Mouse (Mus musculus) hindbrain, embryonic 16.5 days (tissue): ENCODE data around the gene Slc26a8. TPM values are rescaled to one million over a fixed set of nuclear protein-coding genes. Genes with fewer than 3 reads are reported as not detected.
A peak's percentile ranks its signal among the peaks of the same experiment; 100 is the strongest.

ENCODE experiments used
- ATAC-seq: fragments of 200-750 bp; cut with Nextera tagmentation; 2 replicates; pipeline ENCODE4 v1.8.0; 2017; ENCODE audit warnings: moderate TSS enrichment, moderate library complexity
- H3K27ac ChIP-seq: fragments of 300-500 bp; sonication (generic); 2 replicates; pipeline ENCODE4 v1.5.1; 2014; ENCODE audit warnings: low read depth, mild to moderate bottlenecking, control low read depth, low read length, moderate library complexity
- H3K27me3 ChIP-seq: fragments of 300-500 bp; sonication (generic); replicated peaks from 2 replicates; pipeline ENCODE4 v1.6.1; 2014; ENCODE audit warnings: low read length; ENCODE audit not compliant: control insufficient read depth, insufficient read depth
- H3K36me3 ChIP-seq: fragments of 300-500 bp; sonication (generic); 2 replicates; pipeline ENCODE4 v1.6.1; 2014; ENCODE audit warnings: mild to moderate bottlenecking, low read length, moderate library complexity, mixed read lengths; ENCODE audit not compliant: control insufficient read depth, insufficient read depth
- H3K4me1 ChIP-seq: fragments of 300-500 bp; sonication (generic); 2 replicates; pipeline ENCODE4 v1.6.1; 2014; ENCODE audit warnings: low read depth, low read length; ENCODE audit not compliant: control insufficient read depth, insufficient read depth
- H3K4me2 ChIP-seq: fragments of 300-500 bp; sonication (generic); 2 replicates; pipeline ENCODE4 v1.6.1; 2014; ENCODE audit warnings: mild to moderate bottlenecking, low read length, control low read depth, moderate library complexity
- H3K4me3 ChIP-seq: fragments of 300-500 bp; sonication (generic); 2 replicates; pipeline ENCODE4 v1.5.1; 2014; ENCODE audit warnings: mild to moderate bottlenecking, low read length, control low read depth, moderate library complexity
- H3K9ac ChIP-seq: fragments of 300-500 bp; sonication (generic); 2 replicates; pipeline ENCODE4 v1.6.1; 2014; ENCODE audit warnings: low read depth, mild to moderate bottlenecking, control low read depth, low read length, moderate library complexity
- H3K9me3 ChIP-seq: fragments of 300-500 bp; sonication (generic); 2 replicates; pipeline ENCODE4 v1.6.1; 2014; ENCODE audit warnings: mild to moderate bottlenecking, low read length, moderate library complexity; ENCODE audit not compliant: control insufficient read depth
- WGBS: fragments of 180-500 bp; shearing (Covaris S2); extraction: QIAGEN DNeasy Blood & Tissue Kit; methylation state at CpG from one replicate; pipeline ENCODE4 v1.1.7; 2014; 5-methylcytosine and 5-hydroxymethylcytosine counted together
- polyA plus RNA-seq: library from polyadenylated mRNA; unstranded; fragments of >200 nt; fragmentation: Nextera tagmentation; extraction: Ambion mirVana; gene quantifications from 2 replicates; pipeline ENCODE4 v1.2.1, GENCODE M21; 2015

Slc26a8 gene
- polyA plus RNA-seq, 1 experiment from 2014 or later = 1.4 TPM

DNA sequence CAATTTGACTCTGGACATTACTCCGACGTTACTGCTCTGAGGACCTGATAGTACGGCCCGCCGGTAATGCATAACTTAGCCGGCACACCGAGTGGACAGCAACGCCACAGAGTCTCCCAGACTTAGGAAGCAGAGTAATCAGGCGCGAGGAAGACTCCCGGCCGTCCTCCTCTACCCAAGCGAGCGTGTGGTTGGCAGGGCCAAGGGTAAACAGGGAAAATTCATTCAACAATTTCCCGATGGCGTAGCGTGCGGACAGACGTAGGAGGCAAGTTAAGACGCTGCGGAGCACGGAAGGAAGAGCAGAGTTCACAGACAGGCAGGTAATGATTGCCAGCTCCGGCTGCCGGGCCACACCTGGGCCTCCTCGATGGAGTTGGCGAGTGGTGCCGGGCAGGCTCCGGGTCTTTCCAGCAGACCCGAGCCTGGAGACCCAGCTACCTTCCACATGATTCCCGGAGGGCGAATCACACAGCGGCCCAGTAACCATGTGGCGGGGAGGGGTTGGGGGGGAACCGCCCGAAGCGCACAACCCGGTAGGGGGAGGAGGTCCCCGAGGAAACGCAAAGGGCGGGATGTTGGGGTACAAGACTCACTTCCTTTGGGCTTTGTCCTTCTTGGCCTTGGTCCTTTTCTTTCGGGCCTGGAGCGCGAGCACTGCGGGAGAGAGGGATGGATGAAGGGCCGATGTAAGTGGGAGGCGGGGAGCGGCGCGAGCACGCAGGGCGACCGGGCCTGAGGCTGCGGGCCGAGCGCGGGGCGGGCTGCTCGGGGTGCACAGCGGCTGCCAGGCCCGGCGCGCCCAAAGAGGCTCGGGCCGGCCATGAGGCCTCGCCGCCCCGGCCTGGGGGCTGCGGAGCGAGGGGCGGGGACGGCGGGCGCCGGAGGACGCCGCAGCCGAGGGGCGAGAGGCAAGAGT is 68.4 kb downstream of the Slc26a8 start:
- Histone ChIP-seq H3K9ac (peak overlapping the region; percentile 98), H3K27ac (peak overlapping the region; percentile 91), H3K4me3 (peak overlapping the region; percentile 88), H3K4me2 (peak overlapping the region; percentile 81), H3K36me3 (no peaks in the 10 kb centered on the region), H3K9me3 (no peaks in the 10 kb centered on the region), H3K27me3 (no peaks in the 10 kb centered on the region), H3K4me1 (peaks cover 17% of the 10 kb centered on the region)
- WGBS = under 1% methylated on average over 60 of the region's 78 CpGs
- ATAC-seq = peak; percentile 77

DNA sequence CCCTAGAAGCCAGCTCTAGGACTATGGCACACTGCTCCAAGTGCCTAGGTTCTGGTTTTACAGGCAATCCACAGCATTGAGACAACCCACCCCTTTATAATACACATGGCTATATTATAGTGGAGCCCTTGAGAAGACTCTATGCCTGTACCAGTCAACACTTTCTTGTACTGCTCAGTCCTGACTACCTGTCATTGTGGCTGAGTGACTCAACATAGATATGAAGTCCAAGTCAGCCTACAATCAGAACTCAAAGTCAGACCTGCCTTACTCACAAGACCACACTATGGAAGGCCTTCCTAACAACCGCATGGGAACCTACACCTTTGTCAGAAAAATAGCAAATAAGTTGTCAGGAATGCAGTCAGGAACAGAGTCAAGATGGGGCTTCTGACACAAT is 71.3 kb downstream of the Slc26a8 start:
- no peak overlapping the region for H3K9ac ChIP-seq
- H3K27ac ChIP-seq = no peak overlapping the region
- WGBS = 91% methylated on average over 1 of the region's 1 CpGs
- H3K9me3 ChIP-seq = no peaks in the 10 kb centered on the region
- H3K36me3 ChIP-seq = no peaks in the 10 kb centered on the region; the same call in 1 of the 2 replicates
- no peak overlapping the region for H3K4me2 ChIP-seq
- no peak for ATAC-seq
- H3K4me3 ChIP-seq = no peak overlapping the region
- H3K4me1 ChIP-seq = peaks cover 17% of the 10 kb centered on the region
- H3K27me3 ChIP-seq = no peaks in the 10 kb centered on the region

DNA sequence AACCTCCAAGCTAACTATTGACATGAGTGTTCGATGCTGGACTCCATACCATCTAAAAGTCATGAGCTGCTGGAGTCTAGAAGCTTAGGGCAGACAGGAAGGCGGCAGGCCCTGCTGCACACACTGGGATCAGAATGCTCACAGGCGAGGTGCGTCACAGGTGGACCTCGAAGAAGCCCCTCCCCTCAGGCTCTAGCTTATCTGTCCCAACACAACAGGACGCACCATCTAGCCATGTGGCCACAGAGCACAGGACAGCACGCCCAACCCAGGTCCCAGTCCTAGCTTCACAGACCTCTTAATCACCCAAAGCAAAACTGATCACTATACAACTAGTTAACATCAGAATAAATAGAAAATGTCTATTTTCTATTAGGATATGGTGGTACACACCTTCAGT is 71.9 kb downstream of the Slc26a8 start:
- no peak for ATAC-seq
- no peaks in the 10 kb centered on the region for H3K27me3 ChIP-seq
- no peaks in the 10 kb centered on the region for H3K9me3 ChIP-seq
- H3K4me1 ChIP-seq = peaks cover 17% of the 10 kb centered on the region
- H3K4me2 ChIP-seq = no peak overlapping the region
- H3K4me3 ChIP-seq = no peak overlapping the region
- 87% methylated on average over 7 of the region's 7 CpGs for WGBS
- H3K36me3 ChIP-seq = no peaks in the 10 kb centered on the region; the same call in 1 of the 2 replicates
- no peak overlapping the region for H3K9ac ChIP-seq
- H3K27ac ChIP-seq = no peak overlapping the region

DNA sequence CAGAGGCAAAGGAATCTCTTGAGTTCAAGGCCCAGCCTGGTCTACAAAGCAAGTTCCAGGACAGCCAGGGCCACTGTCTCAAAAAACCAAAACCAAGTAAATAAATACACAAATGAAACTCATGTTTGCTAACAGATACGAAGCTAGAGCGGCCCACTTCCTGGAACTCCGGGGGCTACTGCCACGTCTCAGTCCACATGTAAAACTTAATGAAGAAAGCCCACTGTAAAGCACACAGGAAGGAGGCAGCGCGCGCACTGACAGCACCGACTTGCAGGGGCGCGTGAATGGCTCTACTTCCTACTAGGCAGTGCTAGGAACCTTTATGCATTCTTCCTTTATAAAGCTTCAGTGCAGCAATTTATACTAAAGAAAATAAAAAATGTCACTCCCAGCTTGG is 72.4 kb downstream of the Slc26a8 start:
- Histone ChIP-seq H3K9me3 (no peaks in the 10 kb centered on the region), H3K9ac (no peak overlapping the region), H3K4me1 (peaks cover 16% of the 10 kb centered on the region), H3K4me3 (no peak overlapping the region), H3K27me3 (no peaks in the 10 kb centered on the region), H3K36me3 (no peaks in the 10 kb centered on the region; the same call in 1 of the 2 replicates), H3K27ac (no peak overlapping the region), H3K4me2 (no peak overlapping the region)
- no peak for ATAC-seq
- WGBS = 92% methylated on average over 10 of the region's 10 CpGs

DNA sequence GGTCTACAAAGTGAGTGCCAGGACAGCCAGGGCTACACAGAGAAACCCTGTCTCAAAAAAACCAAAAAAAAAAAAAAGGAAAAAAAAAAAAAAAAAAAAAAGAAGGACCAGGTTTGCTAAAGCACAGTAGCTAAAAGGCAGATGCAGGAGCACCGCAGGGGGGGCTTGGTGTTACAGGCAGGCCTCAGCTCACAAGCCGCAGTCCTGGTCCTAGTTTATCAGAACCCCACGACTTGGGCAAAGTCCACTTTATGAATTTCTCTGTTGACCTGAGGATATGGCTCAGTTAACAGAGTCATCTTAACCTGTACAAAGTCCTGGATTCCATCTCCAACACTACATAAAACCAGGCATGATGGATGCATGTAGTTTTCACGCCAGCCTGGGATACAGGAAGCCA is 74.7 kb downstream of the Slc26a8 start:
- no peak for ATAC-seq
- WGBS = 96% methylated on average over 4 of the region's 4 CpGs

DNA sequence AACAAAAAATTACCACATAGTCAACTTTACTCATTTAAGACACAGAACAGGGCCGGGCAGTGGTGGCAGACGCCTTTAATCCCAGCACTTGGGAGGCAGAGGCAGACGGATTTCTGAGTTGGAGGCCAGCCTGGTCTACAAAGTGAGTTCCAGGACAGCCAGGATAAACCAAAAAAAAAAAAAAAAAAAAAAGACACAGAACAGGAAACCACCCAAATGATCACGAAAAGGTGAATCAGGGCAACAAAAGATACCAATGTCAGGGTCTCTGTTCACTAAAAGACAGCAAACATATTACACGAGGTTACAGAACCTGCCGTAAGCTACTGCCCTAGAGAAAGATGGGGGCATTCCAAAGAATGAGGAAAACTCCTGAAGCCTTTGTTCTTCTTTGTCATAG is 76.9 kb downstream of the Slc26a8 start:
- ATAC-seq = no peak
- H3K27me3 ChIP-seq = no peaks in the 10 kb centered on the region
- no peaks in the 10 kb centered on the region for H3K9me3 ChIP-seq
- H3K4me1 ChIP-seq = no peaks in the 10 kb centered on the region
- H3K9ac ChIP-seq = no peak overlapping the region
- no peak overlapping the region for H3K27ac ChIP-seq
- no peak overlapping the region for H3K4me3 ChIP-seq
- H3K4me2 ChIP-seq = no peak overlapping the region
- H3K36me3 ChIP-seq = peaks cover 4% of the 10 kb centered on the region; the same call in 1 of the 2 replicates
- 92% methylated on average over 6 of the region's 6 CpGs for WGBS

More for the DNA sequence above, 74.7 kb downstream of the Slc26a8 start:
- no peaks in the 10 kb centered on the region for H3K27me3 ChIP-seq
- H3K4me2 ChIP-seq = no peak overlapping the region
- H3K27ac ChIP-seq = no peak overlapping the region
- H3K36me3 ChIP-seq = no peaks in the 10 kb centered on the region; the same call in 1 of the 2 replicates
- H3K4me3 ChIP-seq = no peak overlapping the region
- no peaks in the 10 kb centered on the region for H3K9me3 ChIP-seq
- H3K4me1 ChIP-seq = peaks cover 3% of the 10 kb centered on the region
- H3K9ac ChIP-seq = no peak overlapping the region

DNA sequence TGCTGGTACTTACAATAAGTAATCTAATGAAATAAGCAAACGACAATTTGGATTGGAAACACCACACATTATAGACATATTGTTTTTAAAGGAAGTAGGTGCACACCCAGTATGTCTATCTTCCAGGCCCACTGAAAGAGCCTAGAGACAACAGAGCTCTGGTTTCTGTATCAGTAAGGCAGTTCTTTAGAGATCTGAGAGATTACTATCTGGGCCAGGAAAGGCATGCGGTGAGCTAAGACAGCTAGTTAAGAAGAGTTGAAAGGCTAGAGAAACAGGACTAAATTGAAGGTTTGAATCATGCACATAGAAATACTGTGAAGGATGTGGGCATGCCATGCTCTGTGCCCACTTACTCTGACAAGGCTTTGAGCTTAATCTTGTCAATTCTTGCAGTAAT is 77.4 kb downstream of the Slc26a8 start:
- H3K36me3 ChIP-seq = peaks cover 4% of the 10 kb centered on the region; the same call in 1 of the 2 replicates
- H3K27ac ChIP-seq = no peak overlapping the region
- H3K9ac ChIP-seq = no peak overlapping the region
- 89% methylated on average over 2 of the region's 2 CpGs for WGBS
- no peak overlapping the region for H3K4me3 ChIP-seq
- H3K4me1 ChIP-seq = no peaks in the 10 kb centered on the region
- no peak overlapping the region for H3K4me2 ChIP-seq
- no peaks in the 10 kb centered on the region for H3K9me3 ChIP-seq
- H3K27me3 ChIP-seq = no peaks in the 10 kb centered on the region
- ATAC-seq = no peak

DNA sequence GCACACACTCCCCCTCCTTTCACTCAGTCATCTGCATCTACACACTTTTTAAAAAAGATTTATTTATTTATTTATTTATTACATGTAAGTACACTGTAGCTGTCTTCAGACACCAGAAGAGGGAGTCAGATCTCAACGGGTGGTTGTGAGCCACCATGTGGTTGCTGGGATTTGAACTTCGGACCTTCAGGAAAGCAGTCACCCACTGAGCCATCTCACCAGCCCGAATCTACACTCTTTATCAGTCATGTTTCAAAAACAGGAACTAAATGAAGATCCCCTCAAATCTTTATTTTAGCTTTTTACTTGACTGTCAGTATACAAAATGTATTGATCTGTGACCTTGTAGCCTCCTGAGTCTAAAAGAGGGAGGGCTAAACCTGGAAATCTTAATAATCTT is 80.5 kb downstream of the Slc26a8 start:
- no peaks in the 10 kb centered on the region for H3K4me1 ChIP-seq
- no peak overlapping the region for H3K27ac ChIP-seq
- peaks cover 10% of the 10 kb centered on the region for H3K36me3 ChIP-seq
- no peaks in the 10 kb centered on the region for H3K27me3 ChIP-seq
- no peaks in the 10 kb centered on the region for H3K9me3 ChIP-seq
- H3K4me3 ChIP-seq = no peak overlapping the region
- no peak overlapping the region for H3K4me2 ChIP-seq
- no peak overlapping the region for H3K9ac ChIP-seq
- no peak for ATAC-seq
- 87% methylated on average over 3 of the region's 3 CpGs for WGBS

DNA sequence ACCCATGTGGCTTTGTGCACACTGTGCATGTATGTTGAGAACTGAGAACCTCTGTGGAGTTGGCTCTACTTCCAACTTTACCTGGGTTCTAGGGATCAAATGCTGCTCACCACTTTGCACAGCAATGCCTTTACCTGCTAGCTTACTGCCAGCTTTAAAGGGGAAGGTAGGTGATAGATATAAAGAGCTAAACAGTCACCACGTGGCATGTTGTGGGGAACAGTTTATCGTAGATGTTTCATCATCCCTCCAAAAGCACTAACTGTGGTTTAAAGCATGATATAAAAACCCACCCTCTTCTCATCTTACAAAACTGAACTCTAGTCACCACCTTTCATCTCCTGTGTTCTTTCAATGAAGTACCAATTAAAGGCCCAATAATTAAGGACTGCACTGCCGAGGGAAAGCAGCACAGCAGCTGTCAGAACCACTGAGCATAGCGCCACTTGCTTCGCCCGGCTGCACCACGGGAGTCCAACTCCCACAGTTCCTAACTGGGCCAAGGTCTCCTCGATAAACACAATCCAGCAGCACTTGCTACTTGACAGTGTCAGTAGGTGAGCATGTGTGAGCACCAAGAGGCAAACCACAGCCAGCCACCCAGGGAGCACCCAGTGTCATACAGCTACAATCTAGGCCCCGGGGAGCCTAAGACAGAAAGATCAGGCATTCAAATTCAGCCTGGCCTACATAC is 88.3 kb downstream of the Slc26a8 start:
- H3K27ac ChIP-seq = no peak overlapping the region
- no peaks in the 10 kb centered on the region for H3K4me1 ChIP-seq
- H3K4me2 ChIP-seq = no peak overlapping the region
- no peaks in the 10 kb centered on the region for H3K9me3 ChIP-seq
- H3K27me3 ChIP-seq = no peaks in the 10 kb centered on the region
- ATAC-seq = no peak
- WGBS = 83% methylated on average over 9 of the region's 9 CpGs
- H3K9ac ChIP-seq = no peak overlapping the region
- H3K36me3 ChIP-seq = peaks cover 51% of the 10 kb centered on the region
- no peak overlapping the region for H3K4me3 ChIP-seq
